Mouse (Mus musculus): ENCODE data around the gene Tspan3.

- TF ChIP-seq CTCF (IDR thresholded peaks at IDR 0.05; ENCODE audit: low read depth, low read length), result no peak
- TF ChIP-seq POLR2A (IDR thresholded peaks at IDR 0.05; ENCODE audit: extremely low read depth, insufficient read depth, low read length), result no peak
Observed at GRCm38 (mm10) chr9:56159456-56159855, 5.8 kb downstream of the Tspan3 start.

Measured in liver, adult 2 months (tissue).